Mouse (Mus musculus) megakaryocyte progenitor cell, adult 5-6 weeks (primary cell): ENCODE data around the gene Fkbp14. TPM values are rescaled to one million over a fixed set of nuclear protein-coding genes. Genes with fewer than 3 reads are reported as not detected.

Experiments used
- ATAC-seq: replicated peaks from 2 replicates; pipeline ENCODE4 v1.8.0; 2016; ENCODE audit warnings: mild to moderate bottlenecking, moderate TSS enrichment, inconsistent platforms; ENCODE audit not compliant: poor library complexity
- total RNA-seq, 2 experiments: library from RNA; stranded (forward) in 1 of 2; stranded (reverse) in 1 of 2; fragments of 157-497, 149-512 nt in 1 of 2; fragments of 200-1000 nt in 1 of 2; gene quantifications; 2 replicates each; pipeline versions ENCODE4 v1.2.3 to v1.2.4; 2015 to 2017

Gene Fkbp14
- total RNA-seq, 2 experiments from 2014 or later = 0.29 to 0.54 TPM

GRCm38 (mm10) chr6:54550801-54551323 lies 46.2 kb downstream of the Fkbp14 start:
- ATAC-seq = no peak

- ATAC-seq = no peak
Observed at GRCm38 (mm10) chr6:54549311-54549710, 47.8 kb downstream of the Fkbp14 start.

- ATAC-seq = no peak
Observed at GRCm38 (mm10) chr6:54548314-54549019, 48.6 kb downstream of the Fkbp14 start.

- ATAC-seq = no peak
Observed at GRCm38 (mm10) chr6:54543646-54544045, 53.5 kb downstream of the Fkbp14 start.

- ATAC-seq = no peak
Observed at GRCm38 (mm10) chr6:54542836-54543235, 54.3 kb downstream of the Fkbp14 start.

GRCm38 (mm10) chr6:54540252-54540887 lies 56.7 kb downstream of the Fkbp14 start:
- no peak for ATAC-seq

GRCm38 (mm10) chr6:54539396-54539795 lies 57.7 kb downstream of the Fkbp14 start:
- ATAC-seq = no peak

GRCm38 (mm10) chr6:54538773-54539173 lies 58.3 kb downstream of the Fkbp14 start:
- ATAC-seq = no peak

GRCm38 (mm10) chr6:54537053-54537452 lies 60.1 kb downstream of the Fkbp14 start:
- no peak for ATAC-seq

- 0 out of 2 replicates have a peak, but pooled peaks have one; percentile 42 for ATAC-seq
Observed at GRCm38 (mm10) chr6:54535485-54535884, 61.6 kb downstream of the Fkbp14 start.

- no peak for ATAC-seq
Observed at GRCm38 (mm10) chr6:54531048-54531481, 66.0 kb downstream of the Fkbp14 start.

- no peak for ATAC-seq
Observed at GRCm38 (mm10) chr6:54530182-54530581, 66.9 kb downstream of the Fkbp14 start.

GRCm38 (mm10) chr6:54528666-54529065 lies 68.4 kb downstream of the Fkbp14 start:
- ATAC-seq = peak; percentile 98

Other genes starting within 250 kb of the Fkbp14 start
- gene Wipf3, start 167.7 kb downstream of the Fkbp14 start, total RNA-seq (2015) = not detected in 2 replicates
- gene Wipf3, start 167.7 kb downstream of the Fkbp14 start, total RNA-seq (2017) = not detected in 2 replicates
- gene Scrn1, start 30.8 kb downstream of the Fkbp14 start, total RNA-seq (2015) = 0.05 TPM in 1 of 2 replicates, not detected in the other
- gene Scrn1, start 30.8 kb downstream of the Fkbp14 start, total RNA-seq (2017) = 0.95 TPM in 1 of 2 replicates, not detected in the other
- gene Plekha8, start 2.2 kb downstream of the Fkbp14 start, total RNA-seq (2015) = 1.9 and 2.5 TPM in 2 replicates
- gene Plekha8, start 2.2 kb downstream of the Fkbp14 start, total RNA-seq (2017) = 1.5 and 2.2 TPM in 2 replicates
- gene Mturn, start 84.3 kb upstream of the Fkbp14 start, total RNA-seq (2015) = 0.17 and 0.34 TPM in 2 replicates
- gene Mturn, start 84.3 kb upstream of the Fkbp14 start, total RNA-seq (2017) = 0.17 and 0.30 TPM in 2 replicates
- 71.1 and 75.3 TPM in 2 replicates for gene Znrf2, start 219.6 kb upstream of the Fkbp14 start, total RNA-seq (2015)
- 61.4 and 66.6 TPM in 2 replicates for gene Znrf2, start 219.6 kb upstream of the Fkbp14 start, total RNA-seq (2017)